10 mouse cellular contexts compared by ENCODE assay signal in the genomic region with DNA sequence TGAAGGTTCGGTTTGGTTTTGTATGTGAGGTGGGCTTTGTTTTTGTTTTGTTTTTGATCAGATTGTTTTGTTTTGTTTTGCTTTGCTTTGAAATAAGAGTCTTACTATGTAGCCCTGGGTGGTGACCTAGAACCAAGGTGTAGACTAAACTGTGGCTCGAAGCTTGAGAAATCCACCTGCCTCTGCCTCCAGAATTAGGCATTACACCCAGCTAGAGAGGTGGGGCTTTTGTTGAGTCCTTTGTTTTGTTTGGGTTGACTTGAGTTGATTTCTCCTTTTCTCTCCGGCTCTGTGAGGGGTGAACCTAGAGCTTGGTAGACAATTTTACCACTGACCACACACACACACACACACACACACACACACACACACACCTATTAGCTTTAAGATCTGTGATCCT. TPM values are rescaled to one million over a fixed set of nuclear protein-coding genes. Genes with fewer than 3 reads are reported as not detected.
A peak's percentile ranks its signal among the peaks of the same experiment; 100 is the strongest.
DNase-seq lines count a peak whose midpoint lies in the region; ATAC-seq and TF ChIP-seq lines count a peak whose summit lies in the region.
"Had no signal": no experiment of that assay in that cellular context is flagged by ENCODE, and none has a peak within 500 bp of the region (broad histone marks: within the 10 kb centered on the region; RNA-seq: fewer than 3 reads in every experiment).

No protein-coding gene starts in this region.

- no peak for TF ChIP-seq CTCF in CH12.LX (conservative IDR thresholded peaks at IDR 0.05 in 1 of 2, IDR thresholded peaks at IDR 0.05 in 1 of 2; ENCODE audit: low read depth in 2 of 2, low read length in 2 of 2)
- no peak for TF ChIP-seq CTCF in liver, postnatal 0 days (IDR thresholded peaks at IDR 0.05; ENCODE audit: low read depth)
- no peak for TF ChIP-seq CTCF in cerebellum, adult 2 months (IDR thresholded peaks at IDR 0.05; ENCODE audit: borderline replicate concordance, insufficient read depth, low read depth, low read length)

- no peaks in the 10 kb centered on the region for H3K36me3 ChIP-seq in heart, embryonic 11.5 days (ENCODE audit: control insufficient read depth, insufficient read depth, low read length)
- H3K36me3 ChIP-seq in CH12.LX (replicated peaks in 1 of 2; ENCODE audit: control insufficient read depth in 1 of 2, insufficient read depth in 1 of 2, low read length in 1 of 2) = peaks cover 0 to 3% of the 10 kb centered on the region in 2 experiments
- no peaks in the 10 kb centered on the region for H3K36me3 ChIP-seq in forebrain, embryonic 16.5 days (ENCODE audit: control insufficient read depth, insufficient read depth)
- H3K36me3 ChIP-seq in liver, postnatal 0 days (replicated peaks; ENCODE audit: insufficient read depth, low read length) = no peaks in the 10 kb centered on the region

- no peak for TF ChIP-seq RAD21 in CH12.LX (IDR thresholded peaks at IDR 0.05; ENCODE audit: low read depth, low read length)

- peak overlapping the region; percentile 79 for H3K4me2 ChIP-seq in heart, embryonic 11.5 days
- H3K4me2 ChIP-seq in CH12.LX (ENCODE audit: insufficient read depth, low read depth, poor library complexity, severe bottlenecking) = no peak overlapping the region; the same call in 1 of the 2 replicates
- peak overlapping the region; percentile 76; the same call in 1 of the 2 replicates for H3K4me2 ChIP-seq in forebrain, embryonic 16.5 days (ENCODE audit: low read length)
- H3K4me2 ChIP-seq in liver, postnatal 0 days (ENCODE audit: low read depth, low read length) = peak overlapping the region; percentile 95; the same call in 1 of the 2 replicates

- dilution Hi-C loops in CH12.LX (cut with MboI; ENCODE audit: extremely low pct_ligation_motif_present, extremely low pct_unique_long_range_greater_than_20kb, low sequenced_read_pairs) = no loop called here

- H3K9me3 ChIP-seq in heart, embryonic 11.5 days (replicated peaks; ENCODE audit: control insufficient read depth, low read length) = no peaks in the 10 kb centered on the region
- H3K9me3 ChIP-seq in CH12.LX (replicated peaks; ENCODE audit: low read length) = no peaks in the 10 kb centered on the region
- H3K9me3 ChIP-seq in forebrain, embryonic 16.5 days (ENCODE audit: control insufficient read depth, low read length) = no peaks in the 10 kb centered on the region
- H3K9me3 ChIP-seq in liver, postnatal 0 days (ENCODE audit: low read length) = no peaks in the 10 kb centered on the region

- 65% methylated on average over 3 of the region's 3 CpGs for WGBS in heart, embryonic 11.5 days (ENCODE audit: insufficient replicate concordance)
- WGBS in forebrain, embryonic 16.5 days = 58% methylated on average over 3 of the region's 3 CpGs
- 65% methylated on average over 3 of the region's 3 CpGs for WGBS in liver, postnatal 0 days (ENCODE audit: insufficient replicate concordance)
- 75% methylated on average over 3 of the region's 3 CpGs for WGBS in cerebellum, adult 2 months

- in situ Hi-C loops in CH12.LX (cut with MboI; ENCODE audit: low pct_ligation_motif_present, low pct_unique_long_range_greater_than_20kb, low sequenced_read_pairs) = no loop called here

- 0 out of 2 replicates have a peak, but pooled peaks cover 2% of the 10 kb centered on the region for H3K4me1 ChIP-seq in heart, embryonic 11.5 days (ENCODE audit: control insufficient read depth, insufficient read depth, low read length)
- H3K4me1 ChIP-seq in CH12.LX (ENCODE audit: control insufficient read depth in 1 of 2, insufficient read depth in 2 of 2) = peaks cover 0 to 13% of the 10 kb centered on the region in 2 experiments; a peak in 2 of 4 replicates
- H3K4me1 ChIP-seq in forebrain, embryonic 16.5 days (replicated peaks; ENCODE audit: control insufficient read depth, insufficient read depth, low read length) = peaks cover 24% of the 10 kb centered on the region
- H3K4me1 ChIP-seq in liver, postnatal 0 days (ENCODE audit: insufficient read depth) = peaks cover 6% of the 10 kb centered on the region
- H3K4me1 ChIP-seq in cerebellum, adult 2 months (ENCODE audit: control insufficient read depth, insufficient read depth, low read length) = no peaks in the 10 kb centered on the region

- TF ChIP-seq EP300 in CH12.LX (IDR thresholded peaks at IDR 0.05; ENCODE audit: low read length) = no peak
- TF ChIP-seq EP300 in liver, postnatal 0 days (IDR thresholded peaks at IDR 0.05; ENCODE audit: low read depth) = no peak

- H3K27me3 ChIP-seq in heart, embryonic 11.5 days (ENCODE audit: control insufficient read depth, insufficient read depth, low read length) = no peaks in the 10 kb centered on the region
- no peaks in the 10 kb centered on the region for H3K27me3 ChIP-seq in CH12.LX (replicated peaks)
- no peaks in the 10 kb centered on the region for H3K27me3 ChIP-seq in forebrain, embryonic 16.5 days (replicated peaks; ENCODE audit: control insufficient read depth, insufficient read depth, low read length)
- no peaks in the 10 kb centered on the region for H3K27me3 ChIP-seq in liver, postnatal 0 days (ENCODE audit: insufficient read depth, low read length)
- no peaks in the 10 kb centered on the region for H3K27me3 ChIP-seq in cerebellum, adult 2 months (ENCODE audit: control insufficient read depth, insufficient read depth, low read length)

- peaks cover 33% of the 10 kb centered on the region for H3K79me2 ChIP-seq in CH12.LX (replicated peaks; ENCODE audit: control insufficient read depth, extremely low read depth, insufficient read depth, poor library complexity, severe bottlenecking)

- no peak for TF ChIP-seq POLR2A in CH12.LX (IDR thresholded peaks at IDR 0.05; ENCODE audit: low read depth, low read length)
- TF ChIP-seq POLR2A in cerebellum, adult 2 months (IDR thresholded peaks at IDR 0.05; ENCODE audit: borderline replicate concordance, insufficient read depth, low read length) = no peak

- no peak overlapping the region for H3K27ac ChIP-seq in heart, embryonic 11.5 days (ENCODE audit: low read depth, low read length)
- no peak overlapping the region for H3K27ac ChIP-seq in CH12.LX (ENCODE audit: insufficient read depth, low read depth)
- no peak overlapping the region for H3K27ac ChIP-seq in forebrain, embryonic 16.5 days (ENCODE audit: low read length)
- peak overlapping the region; percentile 99; the same call in 1 of the 2 replicates for H3K27ac ChIP-seq in liver, postnatal 0 days (ENCODE audit: low read depth)
- no peak overlapping the region for H3K27ac ChIP-seq in cerebellum, adult 2 months (ENCODE audit: insufficient read depth, low read length)

- peak overlapping the region; percentile 97 for H3K4me3 ChIP-seq in heart, embryonic 11.5 days (ENCODE audit: low read depth, low read length)
- no peak overlapping the region for H3K4me3 ChIP-seq in CH12.LX (replicated peaks in 1 of 3; ENCODE audit: low read depth in 2 of 3, low read length in 2 of 3, poor library complexity in 1 of 3)
- H3K4me3 ChIP-seq in forebrain, embryonic 16.5 days (replicated peaks; ENCODE audit: low read length) = peak overlapping the region; percentile 9; the same call in 1 of the 2 replicates
- H3K4me3 ChIP-seq in liver, postnatal 0 days (ENCODE audit: low read depth, low read length) = peak overlapping the region; percentile 92; the same call in 1 of the 2 replicates
- H3K4me3 ChIP-seq in cerebellum, adult 2 months (replicated peaks; ENCODE audit: insufficient read depth, low read depth, low read length) = no peak overlapping the region

- DNase-seq in heart, postnatal 4 days = no peak
- DNase-seq in CH12.LX (ENCODE audit: extremely low read depth) = no peak
- no peak for DNase-seq in liver, postnatal 0 days
- no peak for DNase-seq in cerebellum, adult 2 months
- no peak for DNase-seq in cerebellum, postnatal 25 days
- DNase-seq: adrenal gland, postnatal 36 days; B cell, adult 2 months had no signal

- 0 out of 2 replicates have a peak overlapping the region, but pooled peaks have one; percentile 3 for H3K9ac ChIP-seq in heart, embryonic 11.5 days (ENCODE audit: low read depth, low read length)
- peak overlapping the region; percentile 99; the same call in 1 of the 2 replicates for H3K9ac ChIP-seq in CH12.LX (ENCODE audit: insufficient read depth, low read depth)
- H3K9ac ChIP-seq in forebrain, embryonic 16.5 days (replicated peaks; ENCODE audit: low read depth, low read length) = no peak overlapping the region
- no peak overlapping the region for H3K9ac ChIP-seq in liver, postnatal 0 days (replicated peaks)

- ATAC-seq in heart, embryonic 11.5 days (replicated peaks; ENCODE audit: insufficient number of reproducible peaks, low FRiP score, low TSS enrichment) = no peak
- ATAC-seq in forebrain, embryonic 16.5 days = no peak
- ATAC-seq in liver, postnatal 0 days = no peak
- no peak for ATAC-seq in cerebellum, adult (ENCODE audit: insufficient number of reproducible peaks, low FRiP score, low TSS enrichment)

TF ChIP-seq in CH12.LX, 34 proteins besides CTCF, POLR2A, EP300 and RAD21:
- TF ChIP-seq IRF4 (IDR thresholded peaks at IDR 0.05; ENCODE audit: low read depth, low read length) = no peak

RNA-seq across cellular contexts. Expression of gene Trip12, which starts 0.7 kb away (rescaled TPM):
- 77.0 and 77.6 TPM in 2 replicates for polyA plus RNA-seq in heart, embryonic 11.5 days (2014; fragmentation: Nextera tagmentation; extraction: Ambion mirVana)
- 100 to 1,000 TPM; 252 to 260 TPM for total RNA-seq in heart, postnatal 4 days (2021)
- total RNA-seq in CH12.LX (2012; rRNA removed) = 82.0 and 90.2 TPM in 2 replicates
- 75.6 and 78.2 TPM in 2 replicates for total RNA-seq in CH12.LX (2014; rRNA removed)
- polyA plus RNA-seq in CH12.LX (2012; ENCODE audit: insufficient read length, low read depth) = 93.8 and 109 TPM in 2 replicates
- polyA plus RNA-seq in forebrain, embryonic 16.5 days (2015; fragmentation: Nextera tagmentation; extraction: Ambion mirVana) = 55.7 and 64.1 TPM in 2 replicates
- 19.5 and 21.2 TPM in 2 replicates for polyA plus RNA-seq in liver, postnatal 0 days (2015; fragmentation: Nextera tagmentation; extraction: Ambion mirVana)
- 74.5 and 75.2 TPM in 2 replicates for polyA plus RNA-seq in cerebellum, adult 2 months (2012; rRNA removed)

RNA-seq across cellular contexts. Expression of gene Fbxo36, which starts 1.4 kb away (rescaled TPM):
- 8.7 and 9.1 TPM in 2 replicates for polyA plus RNA-seq in heart, embryonic 11.5 days (2014; fragmentation: Nextera tagmentation; extraction: Ambion mirVana)
- total RNA-seq in heart, postnatal 4 days (2021) = 1 to 10 TPM; 1.4 to 2.4 TPM
- total RNA-seq in CH12.LX (2012; rRNA removed) (2.5 and 3.2 TPM in 2 replicates), CH12.LX (2014; rRNA removed) (3.0 and 3.2 TPM in 2 replicates)
- 3.2 and 3.8 TPM in 2 replicates for polyA plus RNA-seq in CH12.LX (2012; ENCODE audit: insufficient read length, low read depth)
- 3.7 and 3.9 TPM in 2 replicates for polyA plus RNA-seq in forebrain, embryonic 16.5 days (2015; fragmentation: Nextera tagmentation; extraction: Ambion mirVana)
- polyA plus RNA-seq in liver, postnatal 0 days (2015; fragmentation: Nextera tagmentation; extraction: Ambion mirVana) = 12.6 and 16.4 TPM in 2 replicates
- polyA plus RNA-seq in cerebellum, adult 2 months (2012; rRNA removed) = 8.5 and 9.7 TPM in 2 replicates

Comparison
In these comparisons a context has a peak if more than half of its experiments do, and no peak if none do; other contexts are left out.
1. H3K4me3 ChIP-seq: peak in heart, embryonic 11.5 days (single experiment), forebrain, embryonic 16.5 days (single experiment) and liver, postnatal 0 days (single experiment); none in CH12.LX (0 of 3) and cerebellum, adult 2 months (single experiment).
2. H3K9ac ChIP-seq: peak in heart, embryonic 11.5 days (single experiment) and CH12.LX (single experiment); none in forebrain, embryonic 16.5 days (single experiment) and liver, postnatal 0 days (single experiment).